Mouse (Mus musculus): ENCODE results near the gene Rsph14. TPM values are rescaled to one million over a fixed set of nuclear protein-coding genes. Genes with fewer than 3 reads are reported as not detected.

The Rsph14 gene
- 1 to 10 TPM in 1 of 2 experiments, not detected in 1; 1.4 TPM for total RNA-seq (2021)
- long read RNA-seq, experiment 1 = 0 reads
- long read RNA-seq, experiment 2 = 0 reads

- peak; percentile 78 to 79 for DNase-seq (ENCODE audit: low spot score in 2 of 2)
These were observed at the start of gene Rsph14 for GRCm38 (mm10) chr10:75032395-75032794. Gene Rsph14 (minus strand): TSS chr10:75032586.

GRCm38 (mm10) chr10:75078174-75079128, 46.1 kb upstream of the Rsph14 start:
- no peak for DNase-seq (ENCODE audit: low spot score in 2 of 2)

- DNase-seq (ENCODE audit: low spot score in 2 of 2) = no peak
These were observed 43.3 kb upstream of the Rsph14 start for GRCm38 (mm10) chr10:75075665-75076064.

- DNase-seq (ENCODE audit: low spot score in 2 of 2) = no peak
These were observed 38.0 kb upstream of the Rsph14 start for GRCm38 (mm10) chr10:75070281-75070976.

DNA sequence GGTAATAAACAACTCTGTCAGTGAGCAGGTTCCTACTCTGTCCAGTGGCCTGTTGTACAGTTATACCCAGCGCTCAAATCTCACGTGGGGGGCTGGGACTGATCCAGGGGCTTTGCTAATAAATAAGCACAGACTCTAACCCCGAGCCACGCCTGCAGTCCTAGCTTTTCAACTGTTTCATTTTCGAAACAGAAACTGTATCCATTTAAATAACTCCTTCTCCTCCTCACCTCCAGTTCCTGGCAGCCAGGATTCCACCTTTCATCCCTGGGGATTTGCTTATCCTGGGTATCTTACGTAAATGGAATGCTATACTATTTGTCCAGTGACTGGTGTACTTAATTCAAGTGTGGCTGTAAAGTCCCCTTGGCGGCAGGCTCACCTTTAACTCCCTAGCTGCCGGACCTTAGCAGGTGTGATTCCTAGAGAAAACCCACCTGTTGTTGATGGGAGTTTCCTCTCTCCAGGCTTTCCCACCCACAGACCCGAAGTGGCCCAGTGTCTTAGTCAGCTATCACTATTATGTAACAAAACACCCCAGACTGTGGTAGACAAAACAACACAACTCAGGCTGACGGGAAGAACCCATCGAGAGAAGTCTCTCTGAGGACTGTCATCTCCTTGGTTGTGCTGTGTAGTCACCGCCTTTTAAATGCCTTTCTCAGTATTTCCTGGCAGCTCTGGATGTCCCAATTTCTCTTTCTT, 36.4 kb upstream of the Rsph14 start:
- no peak for DNase-seq (ENCODE audit: low spot score in 2 of 2)

DNA sequence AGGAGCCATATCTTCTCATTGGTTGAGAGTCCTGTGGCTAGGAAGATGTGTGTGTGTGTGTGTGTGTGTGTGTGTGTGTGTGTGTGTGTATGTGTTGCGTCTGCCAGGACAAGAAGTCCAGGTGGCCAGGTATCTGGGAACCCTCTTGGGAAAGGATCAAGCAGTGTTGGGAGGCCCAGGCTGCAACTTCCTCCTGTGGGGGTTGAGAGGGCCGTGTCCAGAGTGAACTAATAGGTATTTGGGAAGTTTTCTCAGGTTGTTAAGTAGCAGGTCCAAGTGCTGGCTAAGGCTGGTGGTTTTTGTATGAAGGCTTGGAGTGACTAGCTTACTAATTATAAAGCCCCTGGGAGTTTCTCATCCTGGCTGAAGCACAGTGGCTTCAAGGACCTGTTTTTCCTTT, 35.7 kb upstream of the Rsph14 start:
- no peak for DNase-seq (ENCODE audit: low spot score in 2 of 2)

DNA sequence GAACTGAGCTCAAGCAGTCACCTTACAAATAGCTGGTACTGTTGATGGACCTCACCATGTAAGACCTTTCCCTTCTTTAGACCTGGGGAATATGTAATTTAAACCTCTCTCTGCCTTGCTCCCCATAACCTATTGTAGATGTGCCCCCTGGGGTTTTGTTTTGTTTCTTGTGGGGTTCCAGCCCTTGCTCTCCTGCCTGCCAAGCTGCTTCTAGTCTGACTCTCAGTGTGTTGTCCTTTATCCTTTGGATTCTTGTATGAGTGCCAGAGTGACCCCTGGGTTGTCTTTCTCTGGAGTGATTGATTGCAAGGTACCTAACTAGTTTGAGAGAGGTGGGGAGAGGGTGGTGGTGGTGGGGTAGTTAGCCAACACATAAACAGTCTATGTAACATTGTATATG, 35.1 kb upstream of the Rsph14 start:
- no peak for DNase-seq (ENCODE audit: low spot score in 2 of 2)

DNA sequence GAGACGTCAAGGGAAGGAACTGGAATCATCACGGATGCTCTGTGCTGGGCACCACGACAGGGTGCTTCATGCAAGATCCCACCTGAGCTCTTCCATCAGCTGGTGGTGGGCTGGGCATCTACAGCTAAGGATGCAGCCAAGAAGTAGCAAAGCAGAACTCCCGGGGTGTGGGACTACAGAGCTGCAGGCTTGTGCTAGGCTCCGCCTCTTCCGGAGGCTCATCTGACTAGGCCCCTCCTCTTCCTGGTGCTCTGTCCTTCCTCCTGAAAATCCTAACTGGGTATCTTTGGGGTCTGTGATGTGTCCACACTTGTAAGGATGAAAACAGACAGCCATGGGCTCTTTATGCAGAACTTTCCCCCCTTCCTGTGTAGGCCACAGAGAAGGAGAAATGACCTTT, 33.3 kb upstream of the Rsph14 start:
- DNase-seq (ENCODE audit: low spot score in 2 of 2) = no peak

DNA sequence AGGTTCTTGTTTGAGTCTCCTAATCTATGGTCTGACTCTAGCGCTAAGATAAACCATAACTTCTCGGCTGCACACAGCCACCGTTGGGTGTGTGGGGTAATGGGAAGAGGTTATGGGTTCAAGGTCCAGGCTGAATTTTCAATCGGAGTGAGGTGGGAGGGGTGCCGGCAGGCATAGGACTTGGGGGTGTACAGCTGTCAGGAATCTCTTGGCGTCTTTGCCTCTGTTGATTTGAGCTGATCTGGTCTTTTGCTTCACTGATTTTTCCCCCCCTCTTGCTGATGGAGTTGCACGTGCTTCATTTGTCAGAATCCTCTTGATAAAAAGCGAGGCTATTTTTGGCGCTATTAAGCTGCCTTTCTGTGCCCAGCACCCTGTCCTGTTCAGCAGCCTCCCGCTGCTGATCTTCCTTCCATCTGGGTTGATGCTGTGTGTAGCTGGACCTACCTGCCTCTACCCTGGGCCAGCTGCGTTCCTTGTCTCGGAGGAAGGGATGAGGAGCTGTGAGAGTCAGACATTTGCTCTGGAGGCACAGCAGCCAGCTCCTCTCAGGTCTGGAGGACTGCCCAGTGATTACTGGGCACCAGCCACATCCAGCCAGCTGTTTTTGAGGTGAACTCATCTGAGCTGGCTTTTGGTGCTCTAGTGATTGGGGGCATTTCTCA, 31.0 kb upstream of the Rsph14 start:
- no peak for DNase-seq (ENCODE audit: low spot score in 2 of 2)

DNA sequence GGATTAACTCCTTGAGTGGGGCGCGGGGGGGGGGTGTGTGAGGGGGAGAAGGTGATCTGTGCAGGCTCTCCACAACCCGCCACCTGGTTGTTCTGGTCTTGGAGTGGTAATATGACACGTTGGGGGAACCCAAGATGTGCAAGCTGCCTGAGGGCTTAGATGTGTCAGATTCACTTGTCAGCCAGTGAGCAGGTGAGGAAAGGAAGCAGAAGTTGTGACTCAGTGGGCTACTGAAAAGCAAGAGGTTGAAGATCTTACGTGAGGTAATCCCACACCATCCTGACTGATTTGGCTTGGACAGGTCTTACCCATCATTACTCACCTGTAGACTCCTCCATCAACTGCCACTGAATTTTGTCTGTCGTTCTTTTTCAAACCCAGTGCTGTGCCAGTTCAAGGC, 30.2 kb upstream of the Rsph14 start:
- no peak for DNase-seq (ENCODE audit: low spot score in 2 of 2)

GRCm38 (mm10) chr10:75062189-75062561, 29.8 kb upstream of the Rsph14 start:
- DNase-seq (ENCODE audit: low spot score in 2 of 2) = no peak

GRCm38 (mm10) chr10:75061341-75062188, 29.2 kb upstream of the Rsph14 start:
- peak; percentile 36 to 37 for DNase-seq (ENCODE audit: low spot score in 2 of 2)

DNA sequence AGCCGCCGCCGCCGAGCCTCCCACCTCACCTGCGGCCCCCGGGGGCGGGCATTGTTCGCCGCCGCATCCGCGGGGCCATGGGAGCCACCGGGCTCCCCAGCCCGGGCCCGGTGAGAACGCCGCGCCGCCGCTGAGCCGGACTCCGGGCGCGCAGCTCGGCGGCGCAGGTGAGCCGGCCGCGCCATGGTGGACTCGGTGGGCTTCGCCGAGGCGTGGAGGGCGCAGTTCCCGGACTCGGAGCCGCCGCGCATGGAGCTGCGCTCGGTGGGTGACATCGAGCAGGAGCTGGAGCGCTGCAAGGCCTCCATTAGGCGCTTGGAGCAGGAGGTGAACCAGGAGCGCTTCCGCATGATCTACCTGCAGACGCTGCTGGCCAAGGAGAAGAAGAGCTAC, 28.5 kb upstream of the Rsph14 start:
- peak in 1 of 2 experiments; percentile 47 for DNase-seq (ENCODE audit: low spot score in 2 of 2)

- peak; percentile 84 to 87 for DNase-seq (ENCODE audit: low spot score in 2 of 2)
These were observed 27.9 kb upstream of the Rsph14 start, which contains the start of gene Bcr for GRCm38 (mm10) chr10:75060217-75060842. Gene Bcr (plus strand): TSS chr10:75060592.

DNA sequence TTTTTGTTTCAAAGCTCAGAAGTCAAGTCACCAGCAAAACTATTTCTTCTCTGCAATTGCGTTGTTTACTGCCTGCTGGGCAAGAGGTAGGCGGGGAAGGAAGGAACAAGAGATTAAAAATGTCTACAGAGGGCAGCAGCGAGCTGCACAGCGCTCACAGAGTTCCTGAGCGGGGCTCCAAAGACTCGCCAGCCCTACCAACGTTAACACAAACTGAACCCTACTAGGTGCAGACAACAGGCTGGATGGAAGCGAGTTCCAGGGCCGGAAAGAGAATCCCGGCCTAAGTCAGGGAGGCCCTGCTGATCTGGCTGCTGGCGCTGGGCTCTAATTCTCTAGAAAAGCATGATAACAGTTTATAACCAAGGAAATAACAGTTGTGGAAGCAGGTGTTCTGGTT, 27.0 kb upstream of the Rsph14 start:
- DNase-seq (ENCODE audit: low spot score in 2 of 2) = peak; percentile 63 to 67

- no peak for DNase-seq (ENCODE audit: low spot score in 2 of 2)
These were observed 26.5 kb upstream of the Rsph14 start for GRCm38 (mm10) chr10:75058761-75059395.

GRCm38 (mm10) chr10:75058336-75058735, 25.9 kb upstream of the Rsph14 start:
- no peak for DNase-seq (ENCODE audit: low spot score in 2 of 2)

- DNase-seq (ENCODE audit: low spot score in 2 of 2) = no peak
These were observed 23.9 kb upstream of the Rsph14 start for GRCm38 (mm10) chr10:75056255-75056654.

- no peak for DNase-seq (ENCODE audit: low spot score in 2 of 2)
These were observed 23.3 kb upstream of the Rsph14 start for GRCm38 (mm10) chr10:75055672-75056071.
